Mouse (Mus musculus) adrenal gland, postnatal 14 days (tissue): ENCODE data around the gene Ftsj3. TPM values are rescaled to one million over a fixed set of nuclear protein-coding genes. Genes with fewer than 3 reads are reported as not detected.
"Not testable (repeated sequence)": the region's sequence is repeated elsewhere in the genome, so short reads cannot be mapped to it uniquely, and the experiment has no call there.

Source experiments
- DNase-seq: peaks from one replicate; pipeline ENCODE4 v3.0.0; 2021; ENCODE audit warnings: mixed read lengths
- total RNA-seq: library from RNA; stranded (reverse); gene quantifications from 2 replicates; pipeline ENCODE4 v1.2.3, GENCODE M21; 2021

The Ftsj3 gene
- total RNA-seq, 1 experiment from 2014 or later, result 66.1 TPM

DNA sequence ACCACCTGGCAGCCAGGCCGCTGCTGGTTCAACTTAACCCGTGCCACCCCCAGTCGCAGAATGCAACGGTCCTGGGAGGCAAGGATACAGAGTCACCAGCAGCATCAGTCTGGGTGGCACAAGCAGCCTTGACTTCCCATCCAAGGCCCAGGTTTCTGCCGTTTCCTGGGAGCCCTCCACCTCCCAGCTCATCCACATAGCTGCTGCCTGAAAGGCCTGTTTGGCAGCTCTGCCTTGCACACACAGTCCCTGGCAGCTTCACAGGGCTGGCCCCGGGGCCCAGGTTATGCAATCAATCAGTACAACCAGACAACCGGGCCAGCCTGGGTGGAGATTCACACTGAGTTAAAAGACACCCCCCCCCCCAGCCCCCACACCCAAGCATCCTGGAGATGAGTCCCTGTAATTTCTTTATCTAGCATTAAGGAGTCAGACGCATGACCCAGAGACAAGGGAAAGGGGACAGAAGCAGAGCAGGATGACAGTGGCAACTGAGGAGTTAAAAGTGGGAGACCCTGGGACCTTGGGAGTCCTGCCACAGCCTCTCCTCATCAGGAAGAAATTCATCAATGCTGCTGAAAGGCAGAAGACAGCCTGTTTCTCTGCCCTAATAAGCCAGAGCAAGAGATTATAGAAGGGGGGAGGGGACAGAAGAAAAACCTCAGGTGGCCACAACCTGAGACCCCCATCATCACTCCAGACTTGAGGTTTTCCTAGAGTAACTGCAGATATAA, 12.6 kb upstream of the Ftsj3 start:
- peak; percentile 93 for DNase-seq

DNA sequence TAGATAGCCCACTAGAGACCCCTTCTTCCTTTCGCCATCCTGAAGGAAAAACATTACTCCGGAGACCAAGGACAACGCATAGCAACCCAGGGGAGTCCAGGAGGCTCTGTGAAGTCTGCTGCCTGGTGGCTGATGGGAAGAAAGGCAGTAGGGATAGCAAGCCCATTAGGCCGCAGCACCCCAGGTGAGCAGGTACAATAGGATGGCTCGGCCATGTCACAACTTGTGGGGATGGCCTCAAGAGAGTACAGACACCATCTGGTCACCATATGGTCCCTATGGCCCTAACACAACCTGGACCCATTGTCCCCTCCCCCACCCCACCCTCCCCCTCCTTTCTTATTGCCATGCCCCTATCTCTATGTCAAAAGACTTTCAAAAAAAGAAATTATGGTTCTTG, 12.0 kb upstream of the Ftsj3 start:
- DNase-seq, result no peak

DNA sequence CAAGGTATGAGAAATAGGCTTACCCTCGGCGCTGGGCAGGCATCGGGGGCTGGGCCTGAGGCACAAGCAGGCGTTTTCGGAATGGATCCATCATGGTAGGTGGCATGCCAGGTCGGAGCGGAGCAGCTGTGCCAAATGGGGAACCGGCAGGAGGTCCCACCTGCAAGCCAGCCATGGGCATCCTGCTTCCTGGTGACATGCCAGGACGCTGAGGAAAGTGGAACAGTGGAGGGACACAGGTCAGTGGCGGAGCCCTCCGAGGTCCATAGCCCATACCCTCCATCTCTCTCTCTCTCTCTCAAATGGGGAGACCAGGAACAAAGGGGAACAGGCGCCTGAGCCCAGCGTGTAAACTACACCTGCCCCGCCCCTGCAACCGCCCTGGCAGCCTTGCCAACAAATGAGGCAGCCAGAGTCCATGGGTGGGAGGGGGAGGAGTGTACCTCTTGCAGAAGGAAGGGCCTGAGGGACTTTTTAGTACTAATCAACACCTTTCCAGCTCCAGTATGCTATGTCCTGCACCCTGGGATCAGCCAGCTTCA, 11.5 kb upstream of the Ftsj3 start:
- DNase-seq, result peak; percentile 86

DNA sequence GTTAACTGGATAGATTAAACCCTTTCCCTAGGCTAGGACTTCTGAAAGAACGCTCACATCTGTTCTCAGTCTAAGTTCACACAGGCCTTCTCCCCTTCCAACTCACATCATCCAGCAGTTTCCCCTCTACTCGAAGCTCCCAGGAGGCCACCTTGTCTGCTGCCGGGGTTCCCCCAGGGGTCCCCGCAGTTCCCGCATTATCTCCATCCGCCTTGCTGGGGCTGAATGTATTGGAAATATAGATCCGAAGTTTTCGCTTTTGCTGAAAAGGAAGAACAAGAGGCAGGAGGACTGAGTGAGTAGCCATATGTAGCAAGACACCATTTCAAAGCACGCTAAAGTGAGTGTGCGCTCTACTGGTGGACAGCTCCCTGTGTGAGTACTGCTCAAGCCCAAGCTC, 10.6 kb upstream of the Ftsj3 start:
- no peak for DNase-seq

DNA sequence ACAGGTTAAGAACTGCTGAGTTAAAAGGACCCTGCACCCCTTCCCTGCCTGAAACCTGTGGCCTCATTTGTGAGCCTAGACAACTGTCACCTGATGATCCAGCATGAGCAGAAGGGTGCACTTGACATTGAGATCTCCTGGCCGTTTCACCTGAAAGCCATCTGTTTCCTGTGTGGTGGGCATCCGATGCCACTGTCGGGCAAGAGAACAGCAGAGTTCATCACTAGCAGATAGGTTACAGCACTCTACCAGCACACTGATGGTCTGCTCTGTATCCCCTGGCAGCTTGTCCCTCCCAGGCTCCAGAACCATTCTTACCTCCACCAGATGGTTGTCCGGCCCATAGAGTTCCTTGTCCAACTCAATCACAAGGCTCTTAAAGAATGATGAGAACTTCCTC, 9.7 kb upstream of the Ftsj3 start:
- no peak for DNase-seq

DNA sequence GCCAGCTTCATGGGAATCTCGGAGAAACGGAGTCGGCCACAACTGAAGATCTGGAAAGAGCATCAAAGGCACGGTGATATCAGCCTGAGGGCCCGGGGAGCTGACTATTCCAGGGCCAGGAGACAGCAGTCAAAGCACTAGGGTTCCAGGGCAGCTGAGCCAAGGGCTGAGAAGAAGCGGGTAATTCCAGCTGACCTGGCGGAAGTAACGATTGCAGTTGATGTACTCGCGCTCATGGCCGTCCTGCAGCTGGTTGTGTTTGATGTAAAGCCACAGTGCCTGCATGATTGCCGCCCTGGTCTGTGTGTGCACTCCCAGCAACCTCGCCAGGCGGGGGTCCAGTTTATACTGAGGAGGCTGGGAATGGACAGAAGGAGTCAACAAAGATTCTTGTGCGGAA, 9.1 kb upstream of the Ftsj3 start:
- DNase-seq, result no peak

DNA sequence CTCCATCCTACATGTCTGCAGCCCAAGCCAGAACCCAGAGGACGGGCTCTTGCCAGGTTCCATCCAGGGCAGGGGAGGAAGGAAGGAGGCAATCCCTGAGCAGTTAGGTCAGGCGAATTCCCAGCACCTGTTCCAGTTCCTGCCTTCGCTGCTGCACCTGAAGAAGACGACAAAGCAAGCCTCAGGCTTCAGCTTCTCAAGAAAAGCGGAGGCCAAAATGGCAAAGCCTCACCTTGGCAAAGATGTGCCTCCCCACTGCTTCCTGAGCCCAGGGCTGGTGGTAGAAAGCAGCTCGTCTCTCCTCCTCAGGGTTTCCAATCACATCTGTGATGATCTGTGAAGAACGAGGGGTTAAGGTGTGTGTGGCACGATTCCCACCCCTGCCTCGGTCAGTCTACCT, 8.1 kb upstream of the Ftsj3 start:
- DNase-seq, result no peak

DNA sequence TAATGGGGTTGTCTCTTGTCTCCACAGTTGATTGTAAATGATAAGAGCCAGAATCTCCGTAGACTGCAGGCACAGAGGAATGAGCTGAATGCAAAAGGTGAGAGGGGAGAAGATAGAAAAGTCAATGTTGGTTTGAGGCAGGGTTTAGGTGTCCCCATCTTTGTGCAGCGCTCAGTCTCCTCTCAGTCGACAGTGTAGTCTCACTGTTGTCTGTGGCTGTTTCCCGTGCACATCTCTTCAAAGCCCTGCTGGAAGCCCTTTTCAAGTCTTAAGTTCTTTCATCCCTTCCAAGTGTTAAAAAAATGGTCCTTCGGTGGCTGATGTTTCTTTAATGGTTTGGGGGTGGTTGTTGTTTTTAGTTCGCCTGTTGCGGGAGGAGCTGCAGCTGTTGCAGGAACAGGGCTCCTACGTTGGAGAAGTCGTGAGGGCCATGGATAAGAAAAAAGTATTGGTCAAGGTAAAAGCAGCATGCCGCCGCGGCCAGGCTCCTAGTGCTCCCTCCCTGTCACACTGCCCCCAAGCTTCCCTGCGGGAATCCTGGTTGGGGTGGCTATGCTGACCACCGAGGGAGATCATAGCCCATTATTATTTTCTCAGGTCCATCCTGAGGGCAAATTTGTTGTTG, 5.1 kb upstream of the Ftsj3 start:
- no peak for DNase-seq

DNA sequence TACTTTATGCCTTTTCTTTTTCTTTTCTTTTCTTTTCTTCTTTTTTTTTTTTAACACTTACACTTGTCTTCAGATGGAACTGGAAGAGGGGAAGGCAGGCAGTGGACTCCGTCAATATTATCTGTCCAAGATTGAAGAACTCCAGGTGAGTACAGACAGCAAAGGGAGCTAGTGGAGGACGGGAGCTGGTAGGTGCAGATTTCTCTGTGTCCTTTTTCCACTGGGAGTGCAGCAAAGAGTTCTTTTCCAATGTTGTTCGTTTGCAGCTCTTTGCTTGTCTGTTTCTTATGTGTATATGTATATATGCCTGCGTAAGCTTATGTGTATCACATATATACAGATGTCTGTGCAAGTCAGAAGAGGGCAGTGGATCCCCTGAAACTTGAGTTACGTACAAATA, 896 bp upstream of the Ftsj3 start:
- DNase-seq, result peak; percentile 52

DNA sequence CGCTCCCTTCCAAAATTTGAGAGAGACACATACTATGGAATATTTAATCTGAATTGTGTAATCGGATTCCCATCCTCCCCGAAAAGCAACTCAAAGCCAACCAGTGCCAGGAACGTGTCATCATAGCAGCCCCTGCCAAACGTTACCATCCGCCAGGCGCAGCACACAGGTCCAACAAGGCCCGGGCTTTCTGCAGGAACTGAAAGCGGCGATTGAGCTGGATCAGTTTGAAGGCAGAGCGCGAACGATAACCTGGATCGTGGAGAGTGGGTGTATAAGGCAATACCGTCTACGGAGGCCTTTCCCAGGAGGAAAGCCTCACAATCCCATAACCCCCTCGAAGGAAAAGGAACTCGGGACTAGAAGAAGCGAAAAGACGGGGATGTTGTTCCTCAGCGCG, 705 bp downstream of the Ftsj3 start:
- DNase-seq, result peak; percentile 73

DNA sequence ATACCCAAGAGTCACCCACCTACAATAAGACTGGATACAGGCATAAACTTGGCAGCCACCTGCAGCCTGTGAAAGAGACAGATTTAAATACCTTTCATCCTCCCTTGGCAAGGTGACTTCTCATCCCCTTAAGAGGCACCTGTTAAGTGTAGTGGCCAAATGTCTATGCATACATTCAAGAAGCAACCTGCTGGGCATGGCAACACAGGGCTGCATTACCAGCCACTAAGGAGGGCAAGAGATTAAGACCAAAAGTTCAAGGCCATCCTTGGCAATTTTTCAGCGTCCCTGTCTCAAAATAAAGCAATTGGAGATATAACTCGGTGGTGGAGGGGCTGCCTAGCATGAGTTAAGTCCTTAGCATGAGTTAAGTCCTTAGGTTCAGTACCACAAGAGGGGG, 1.1 kb downstream of the Ftsj3 start:
- no peak for DNase-seq

DNA sequence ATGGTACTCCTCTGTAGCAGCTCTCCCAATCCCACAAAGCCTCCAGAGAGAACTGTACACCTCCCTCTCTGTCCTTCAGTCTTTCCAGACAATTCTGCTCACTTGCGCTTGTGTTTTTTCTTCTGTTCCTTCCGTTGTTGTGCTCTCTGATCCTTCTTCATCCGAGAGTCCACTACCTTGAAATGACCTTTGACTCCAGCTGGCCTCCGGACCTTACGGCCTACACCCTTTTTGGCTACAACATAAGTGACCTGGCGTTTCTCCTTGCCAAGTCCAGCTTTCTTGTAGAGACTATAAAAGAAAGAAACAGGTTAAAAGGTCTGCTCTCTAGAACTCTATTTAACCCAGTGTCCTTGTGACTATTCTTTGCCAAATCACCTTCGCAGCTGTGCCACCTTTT, 6.6 kb downstream of the Ftsj3 start:
- DNase-seq, result no peak

DNA sequence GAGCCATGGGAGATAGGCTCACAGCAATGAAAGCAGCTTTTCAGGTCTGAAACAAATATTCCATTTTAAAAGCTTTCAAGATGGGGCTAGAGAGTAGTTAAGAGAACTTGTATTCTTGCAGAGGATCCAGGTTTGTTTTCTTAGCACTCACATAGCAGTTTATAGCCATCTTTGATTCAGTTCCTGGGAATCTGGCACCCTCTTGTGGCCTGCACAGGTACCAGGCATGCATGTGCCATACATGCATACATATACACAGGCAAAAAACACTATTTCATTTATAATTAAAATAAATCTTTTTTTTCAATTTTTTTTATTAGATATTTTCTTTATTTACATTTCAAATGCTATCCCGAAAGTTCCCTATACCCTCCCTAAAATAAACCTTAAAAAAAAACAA, 9.0 kb downstream of the Ftsj3 start:
- no peak for DNase-seq

DNA sequence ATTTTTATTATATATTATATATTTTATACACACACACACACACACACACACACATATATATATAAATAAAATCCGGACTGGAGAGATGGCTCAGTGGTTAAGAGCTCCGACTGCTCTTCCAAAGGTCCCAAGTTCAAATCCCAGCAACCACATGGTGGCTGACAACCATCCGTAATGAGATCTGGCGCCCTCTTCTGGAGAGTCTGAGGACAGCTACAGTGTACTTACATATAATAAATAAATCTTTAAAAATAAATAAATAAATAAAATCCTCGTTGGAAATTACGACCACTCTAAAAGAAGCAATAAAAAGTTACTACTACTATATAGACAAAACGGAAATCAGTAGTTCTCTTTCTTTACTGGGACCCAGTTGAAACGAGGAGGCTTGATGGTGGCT, 21.9 kb downstream of the Ftsj3 start:
- not testable (repeated sequence) for DNase-seq

DNA sequence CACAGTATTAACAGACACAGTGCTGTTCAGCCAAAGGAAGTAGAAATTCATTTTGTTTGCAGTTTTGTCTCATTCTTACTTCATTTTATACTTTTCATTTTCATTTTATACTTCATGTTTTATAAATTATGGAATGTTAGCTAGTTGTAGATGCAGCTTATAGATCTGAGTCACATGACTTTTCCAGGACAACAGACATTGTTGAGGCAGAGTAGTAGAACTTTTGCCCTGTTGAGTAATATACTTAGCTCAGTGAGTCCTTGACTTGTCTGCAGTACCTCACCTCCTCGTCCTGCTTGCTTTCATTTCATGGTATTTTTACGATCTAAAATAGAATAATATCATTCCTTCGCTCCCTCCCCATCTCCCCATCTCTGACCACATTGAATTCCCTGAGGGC, 35.3 kb downstream of the Ftsj3 start:
- DNase-seq, result no peak

DNA sequence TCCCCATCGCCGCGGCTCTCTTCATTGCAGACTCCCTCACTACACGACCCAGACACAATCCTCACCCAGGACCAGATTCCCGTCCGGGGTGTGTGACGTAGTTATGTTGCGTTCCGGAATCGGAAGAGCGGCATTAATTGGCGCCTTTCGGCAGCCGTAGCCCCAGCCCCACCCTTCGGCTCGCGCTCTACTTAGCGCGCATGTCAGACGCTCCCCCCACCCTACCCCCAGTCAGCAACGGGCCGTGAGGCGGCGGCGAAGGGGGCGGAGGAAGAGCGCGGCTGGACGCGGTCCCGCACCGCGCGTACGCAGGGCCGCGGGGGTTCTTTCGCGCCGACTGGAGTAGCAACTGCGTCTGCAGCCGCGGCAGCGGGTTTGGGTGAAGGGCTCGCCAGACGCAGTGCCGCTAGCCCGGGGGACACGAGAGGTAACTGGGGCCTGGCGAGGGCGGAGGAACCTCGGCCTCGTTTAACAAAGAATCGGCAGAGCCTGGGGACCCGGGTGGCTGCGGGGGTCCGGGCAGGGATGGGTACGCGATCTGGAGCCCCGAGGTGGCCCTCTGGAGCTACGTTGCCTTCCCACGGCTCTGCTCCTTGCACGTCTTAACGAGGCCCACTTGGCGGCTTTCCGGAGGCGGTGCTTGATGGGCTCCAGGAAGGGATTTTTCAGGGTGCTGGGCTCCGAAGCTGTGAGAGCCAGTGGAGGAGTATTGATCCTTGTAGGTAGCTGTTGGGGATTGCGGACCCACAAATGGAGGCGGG, 39.0 kb downstream of the Ftsj3 start, which contains the start of gene Ddx42:
Gene Ddx42, plus strand, starts transcription at position 197 of the 761 bp plus-strand sequence.
- DNase-seq, result peak; percentile 95

DNA sequence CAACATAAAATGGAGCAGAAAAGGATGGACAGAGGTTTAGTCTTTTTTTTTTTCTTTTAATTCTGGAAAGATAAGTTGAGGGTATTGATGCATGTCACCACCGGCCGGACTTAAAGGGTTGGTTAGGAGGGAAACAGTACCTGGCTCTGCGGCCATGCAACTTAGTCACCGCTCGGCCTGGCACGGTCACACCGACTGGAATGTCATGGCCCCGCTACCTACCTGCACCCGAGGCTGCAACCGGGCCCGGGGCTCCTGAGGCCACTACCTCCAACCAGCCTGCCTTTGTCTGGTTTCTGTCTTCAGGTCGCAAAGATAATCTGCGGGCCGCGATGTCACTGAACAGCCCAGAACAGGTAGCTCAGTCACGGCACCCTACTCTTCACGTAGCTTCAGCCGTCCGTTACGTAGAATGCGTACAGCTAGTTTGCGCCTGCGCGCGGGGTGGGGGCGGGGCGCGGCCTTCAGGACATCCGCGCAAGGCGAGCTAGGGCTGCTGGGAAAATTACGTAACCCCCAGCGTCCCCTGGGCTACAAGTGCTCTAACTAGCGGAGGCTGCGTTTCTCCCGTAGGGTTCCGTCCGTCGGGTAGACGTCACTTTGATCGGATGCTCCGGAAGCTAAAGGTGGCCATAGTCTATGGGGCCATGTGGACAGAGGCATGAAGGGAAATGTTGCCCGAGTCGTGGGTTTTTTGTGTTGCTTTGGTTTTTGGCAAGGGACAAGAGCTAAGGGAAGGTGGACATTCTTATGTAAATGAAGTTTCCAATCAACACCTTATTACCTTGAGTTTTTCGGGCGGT, 39.8 kb downstream of the Ftsj3 start, which contains the start of gene Ccdc47:
Gene Ccdc47, minus strand, starts transcription at position 418 of the 803 bp plus-strand sequence.
- DNase-seq, result peak; percentile 97

DNA sequence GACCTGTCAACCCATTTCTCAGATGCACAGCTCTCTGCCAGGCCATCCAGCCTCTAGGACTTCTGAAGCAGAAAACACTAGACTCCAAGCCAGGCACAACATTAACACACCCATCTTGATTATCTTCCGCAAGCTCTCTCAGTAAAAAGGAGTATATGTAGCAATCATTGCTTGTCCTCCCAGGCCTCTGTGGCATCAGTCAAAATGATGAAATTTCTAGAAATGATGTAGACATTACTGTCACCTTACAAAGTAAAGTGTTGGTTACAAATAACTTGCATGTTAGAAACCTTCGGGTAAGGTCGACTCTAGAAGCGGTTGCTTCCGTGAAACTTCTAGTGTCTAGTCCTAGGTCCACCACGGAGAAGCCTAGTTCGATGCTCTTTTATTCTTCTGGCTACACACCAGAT, 40.4 kb downstream of the Ftsj3 start:
- DNase-seq, result no peak

DNA sequence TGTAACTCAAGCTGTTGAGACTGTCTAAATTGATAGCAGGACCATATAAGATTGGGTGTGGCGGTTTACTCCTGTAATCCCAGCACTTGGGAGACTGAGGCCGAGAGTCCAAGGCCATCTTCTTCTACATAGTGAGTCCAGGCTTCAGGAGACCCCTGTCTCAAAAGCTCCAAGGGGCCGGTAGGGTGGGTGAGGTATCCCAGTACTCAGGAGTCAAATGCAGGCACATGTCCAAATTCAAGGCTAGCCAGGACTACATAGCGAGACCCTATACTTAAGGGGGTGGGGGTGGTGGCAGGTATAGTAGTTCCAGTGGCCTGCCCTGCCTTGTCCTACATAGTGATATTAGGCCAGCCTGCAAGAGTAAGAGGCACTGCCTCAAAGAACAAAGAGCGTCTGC, 41.0 kb downstream of the Ftsj3 start:
- DNase-seq, result no peak

DNA sequence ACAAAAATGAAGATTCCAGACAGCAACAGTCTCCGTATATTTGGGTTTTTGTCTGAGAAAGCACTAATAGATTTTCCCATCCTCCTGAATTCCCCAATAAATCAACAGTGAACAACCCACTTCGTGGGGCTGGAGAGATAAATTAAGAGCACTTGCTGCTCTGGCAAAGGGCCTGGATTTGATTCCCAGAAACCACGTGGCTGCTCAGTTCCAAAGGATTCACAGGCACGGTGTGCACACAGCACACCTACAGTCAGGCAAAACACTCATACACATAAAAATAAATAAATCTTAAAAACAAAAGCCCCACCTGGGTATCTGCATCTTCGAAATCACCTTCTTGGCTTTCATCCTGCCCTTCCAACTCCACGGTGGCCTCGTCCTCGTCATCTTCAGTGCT, 43.1 kb downstream of the Ftsj3 start:
- DNase-seq, result no peak

DNA sequence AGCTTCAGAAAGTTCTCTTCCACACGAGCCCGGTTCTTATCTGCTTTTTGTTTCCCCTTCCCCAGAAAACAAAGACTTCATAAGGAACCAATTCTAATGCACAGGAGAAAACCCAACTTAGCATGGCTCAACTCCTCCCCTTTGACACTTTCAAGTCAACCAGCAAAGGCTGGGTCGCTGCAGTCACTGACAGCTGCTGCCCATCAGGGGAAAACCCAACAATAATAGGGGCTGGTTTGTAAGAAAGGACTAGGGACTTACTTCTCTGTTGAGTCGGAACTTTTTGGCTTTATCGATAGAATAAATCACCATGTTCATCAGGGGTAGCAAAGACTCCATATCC, 53.8 kb downstream of the Ftsj3 start, which contains the start of gene Strada:
Gene Strada, minus strand, starts transcription at position 46 of the 343 bp plus-strand sequence.
- no peak for DNase-seq
